Mouse (Mus musculus): ENCODE measurements around the gene Olfr1181. TPM values are rescaled to one million over a fixed set of nuclear protein-coding genes. Genes with fewer than 3 reads are reported as not detected.
"Not testable (repeated sequence)": the region's sequence is repeated elsewhere in the genome, so short reads cannot be mapped to it uniquely, and the experiment has no call there.

Gene Olfr1181
- total RNA-seq (2021), result not detected

- DNase-seq (ENCODE audit: low spot score in 2 of 2), result no peak
- intact Hi-C loops (cut with DNase I), result no loop called here
These were observed at the start of gene Olfr1181 for GRCm38 (mm10) chr2:88426071-88426470. TSS of gene Olfr1181 (minus strand) at chr2:88426171.

- intact Hi-C loops (cut with DNase I); DNase-seq (ENCODE audit: low spot score in 2 of 2): not testable (repeated sequence)
These were observed 28.6 kb upstream of the Olfr1181 start, which contains the start of gene Olfr1183 for GRCm38 (mm10) chr2:88454567-88454966. TSS of gene Olfr1183 (plus strand) at chr2:88454867.

- intact Hi-C loops (cut with DNase I), result no loop called here
These were observed 23.1 kb upstream of the Olfr1181 start, which contains the start of gene Gm13757 for GRCm38 (mm10) chr2:88449031-88449430. TSS of gene Gm13757 (minus strand) at chr2:88449131.

GRCm38 (mm10) chr2:88419051-88419450 lies 6.9 kb downstream of the Olfr1181 start, which contains the start of gene Olfr1180:
TSS of gene Olfr1180 (minus strand) at chr2:88419151.
- intact Hi-C loops (cut with DNase I), result no loop called here
- no peak for DNase-seq (ENCODE audit: low spot score in 2 of 2)

More at GRCm38 (mm10) chr2:88449031-88449430, 23.1 kb upstream of the Olfr1181 start, which contains the start of gene Gm13757:
- DNase-seq (ENCODE audit: low spot score in 2 of 2), result no peak

GRCm38 (mm10) chr2:88406353-88406752 lies 19.6 kb downstream of the Olfr1181 start, which contains the start of gene Olfr1179:
TSS of gene Olfr1179 (minus strand) at chr2:88406453.
- intact Hi-C loops (cut with DNase I), result no loop called here
- no peak for DNase-seq (ENCODE audit: low spot score in 2 of 2)

GRCm38 (mm10) chr2:88386762-88387161 lies 39.2 kb downstream of the Olfr1181 start, which contains the start of gene Olfr1178:
TSS of gene Olfr1178 (plus strand) at chr2:88387062.
- intact Hi-C loops (cut with DNase I), result no loop called here
- no peak for DNase-seq (ENCODE audit: low spot score in 2 of 2)

Other genes with a start within 250 kb of the Olfr1181 start
- not detected for gene Olfr1168, start 244.3 kb downstream of the Olfr1181 start, total RNA-seq (2021)
- gene Olfr1170, start 197.8 kb downstream of the Olfr1181 start, total RNA-seq (2021), result not detected
- gene Olfr1173, start 146.3 kb downstream of the Olfr1181 start, total RNA-seq (2021), result not detected
- gene Olfr1174-ps, start 111.0 kb downstream of the Olfr1181 start, total RNA-seq (2021), result not detected
- not detected for gene Olfr1175-ps, start 99.0 kb downstream of the Olfr1181 start, total RNA-seq (2021)
- gene Olfr1176, start 89.5 kb downstream of the Olfr1181 start, total RNA-seq (2021), result not detected
- not detected for gene Olfr1177-ps, start 79.7 kb downstream of the Olfr1181 start, total RNA-seq (2021)
- not detected for gene Olfr1178, start 39.1 kb downstream of the Olfr1181 start, total RNA-seq (2021)
- gene Olfr1179, start 19.7 kb downstream of the Olfr1181 start, total RNA-seq (2021), result not detected
- gene Olfr1180, start 7.0 kb downstream of the Olfr1181 start, total RNA-seq (2021), result not detected
- not detected for gene Gm13757, start 23.0 kb upstream of the Olfr1181 start, total RNA-seq (2021)
- not detected for gene Olfr1183, start 28.7 kb upstream of the Olfr1181 start, total RNA-seq (2021)
- gene Olfr1184, start 57.4 kb upstream of the Olfr1181 start, total RNA-seq (2021), result not detected
- gene Olfr1185-ps1, start 67.1 kb upstream of the Olfr1181 start, total RNA-seq (2021), result not detected
- not detected for gene Olfr1186, start 92.4 kb upstream of the Olfr1181 start, total RNA-seq (2021)
- gene Olfr1188, start 130.8 kb upstream of the Olfr1181 start, total RNA-seq (2021), result not detected
- not detected for gene Olfr1189, start 160.3 kb upstream of the Olfr1181 start, total RNA-seq (2021)
- gene Olfr1191-ps1, start 214.4 kb upstream of the Olfr1181 start, total RNA-seq (2021), result not detected
- not detected for gene Olfr1192-ps1, start 222.3 kb upstream of the Olfr1181 start, total RNA-seq (2021)
- not detected for gene Olfr1193, start 249.5 kb upstream of the Olfr1181 start, total RNA-seq (2021)